Mouse (Mus musculus) c-Kit-positive CD71-negative TER-119-negative erythroid progenitor cells, embryonic 14.5 days (primary cell): ENCODE measurements at regions not wholly inside any gene's neighbourhood (a gene's known extent, or its start where the extent isn't known, plus 50 kb on each side); places are given as distances from the start of the nearest gene placed in this dataset.
A peak's percentile ranks its signal among the peaks of the same experiment; 100 is the strongest.

Experiments used
- DNase-seq: peaks from one replicate; pipeline ENCODE4 v3.0.0-alpha.2; 2013; ENCODE audit warnings: low read depth

GRCm38 (mm10) chr2:46468936-46469629 is 1351.9 kb upstream of the Zeb2 start:
- no peak for DNase-seq

- no peak for DNase-seq
Observed at GRCm38 (mm10) chr2:46465389-46465788, 1348.2 kb upstream of the Zeb2 start.

- DNase-seq, result no peak
Observed at GRCm38 (mm10) chr2:46464913-46465312, 1347.7 kb upstream of the Zeb2 start.

- DNase-seq, result no peak
Observed at GRCm38 (mm10) chr2:46462670-46463069, 1345.5 kb upstream of the Zeb2 start.

GRCm38 (mm10) chr2:46450698-46451097 is 1333.5 kb upstream of the Zeb2 start:
- no peak for DNase-seq

- DNase-seq, result no peak
Observed at GRCm38 (mm10) chr2:46445306-46445705, 1328.1 kb upstream of the Zeb2 start.

- DNase-seq, result no peak
Observed at GRCm38 (mm10) chr2:46443686-46444180, 1326.5 kb upstream of the Zeb2 start.

GRCm38 (mm10) chr2:46443061-46443685 is 1326.0 kb upstream of the Zeb2 start:
- DNase-seq, result no peak

- no peak for DNase-seq
Observed at GRCm38 (mm10) chr2:46442576-46442975, 1325.4 kb upstream of the Zeb2 start.

GRCm38 (mm10) chr2:46441927-46442326 is 1324.7 kb upstream of the Zeb2 start:
- no peak for DNase-seq

GRCm38 (mm10) chr2:46441348-46441747 is 1324.2 kb upstream of the Zeb2 start:
- DNase-seq, result no peak

GRCm38 (mm10) chr2:46440038-46440437 is 1322.8 kb upstream of the Zeb2 start:
- no peak for DNase-seq

- no peak for DNase-seq
Observed at GRCm38 (mm10) chr2:46418281-46418680, 1301.1 kb upstream of the Zeb2 start.

GRCm38 (mm10) chr2:46402373-46403114 is 1285.3 kb upstream of the Zeb2 start:
- DNase-seq, result no peak

GRCm38 (mm10) chr2:46394161-46394560 is 1277.0 kb upstream of the Zeb2 start:
- no peak for DNase-seq

GRCm38 (mm10) chr2:46372847-46373461 is 1255.8 kb upstream of the Zeb2 start:
- DNase-seq, result no peak

- DNase-seq, result no peak
Observed at GRCm38 (mm10) chr2:46371755-46372154, 1254.6 kb upstream of the Zeb2 start.

- DNase-seq, result peak; percentile 60
Observed at GRCm38 (mm10) chr2:46370949-46371348, 1253.8 kb upstream of the Zeb2 start.

- DNase-seq, result no peak
Observed at GRCm38 (mm10) chr2:46368882-46369281, 1251.7 kb upstream of the Zeb2 start.

- no peak for DNase-seq
Observed at GRCm38 (mm10) chr2:46366135-46366485, 1248.9 kb upstream of the Zeb2 start.

GRCm38 (mm10) chr2:46365428-46366134 is 1248.4 kb upstream of the Zeb2 start:
- DNase-seq, result no peak
